Mouse (Mus musculus): ENCODE results near the gene Pabpn1. TPM values are rescaled to one million over a fixed set of nuclear protein-coding genes. Genes with fewer than 3 reads are reported as not detected.
"Not testable (repeated sequence)": the region's sequence is repeated elsewhere in the genome, so short reads cannot be mapped to it uniquely, and the experiment has no call there.

Gene Pabpn1
- polyA plus RNA-seq, 1 experiment from 2014 or later: 38.6 TPM

GRCm38 (mm10) chr14:54938431-54939219 lies 46.3 kb downstream of the Pabpn1 start:
- no peaks in the 10 kb centered on the region for H3K4me1 ChIP-seq (replicated peaks)
- H3K36me3 ChIP-seq (replicated peaks): no peaks in the 10 kb centered on the region
- peaks cover 8% of the 10 kb centered on the region; the same call in 1 of the 2 replicates for H3K27me3 ChIP-seq
- no peak overlapping the region for H3K4me3 ChIP-seq (replicated peaks)
- no peaks in the 10 kb centered on the region for H3K9me3 ChIP-seq (replicated peaks)
- no peak overlapping the region for H3K4me2 ChIP-seq
- 63% methylated on average over 15 of the region's 15 CpGs for WGBS (ENCODE audit: insufficient replicate concordance)
- H3K27ac ChIP-seq (replicated peaks): no peak overlapping the region
- no peak overlapping the region for H3K9ac ChIP-seq
- no peak for ATAC-seq (ENCODE audit: insufficient read depth)

GRCm38 (mm10) chr14:54939434-54940175 lies 47.3 kb downstream of the Pabpn1 start:
- Histone ChIP-seq H3K27me3 (peaks cover 8% of the 10 kb centered on the region; the same call in 1 of the 2 replicates), H3K4me3 (replicated peaks) (no peak overlapping the region), H3K9ac (no peak overlapping the region), H3K27ac (replicated peaks) (no peak overlapping the region), H3K9me3 (replicated peaks) (no peaks in the 10 kb centered on the region), H3K4me1 (replicated peaks) (no peaks in the 10 kb centered on the region), H3K36me3 (replicated peaks) (no peaks in the 10 kb centered on the region), H3K4me2 (no peak overlapping the region)
- no peak for ATAC-seq (ENCODE audit: insufficient read depth)
- 35% methylated on average over 12 of the region's 12 CpGs for WGBS (ENCODE audit: insufficient replicate concordance)

- H3K27me3 ChIP-seq: peaks cover 8% of the 10 kb centered on the region; the same call in 1 of the 2 replicates
- H3K9me3 ChIP-seq (replicated peaks): no peaks in the 10 kb centered on the region
- H3K4me1 ChIP-seq (replicated peaks): no peaks in the 10 kb centered on the region
- ATAC-seq (ENCODE audit: insufficient read depth): no peak
- no peak overlapping the region for H3K27ac ChIP-seq (replicated peaks)
- H3K4me2 ChIP-seq: no peak overlapping the region
- WGBS (ENCODE audit: insufficient replicate concordance): 48% methylated on average over 3 of the region's 3 CpGs
- H3K9ac ChIP-seq: no peak overlapping the region
- H3K4me3 ChIP-seq (replicated peaks): no peak overlapping the region
- H3K36me3 ChIP-seq (replicated peaks): no peaks in the 10 kb centered on the region
Observed at GRCm38 (mm10) chr14:54940176-54940530, 47.9 kb downstream of the Pabpn1 start.

- H3K27me3 ChIP-seq: peaks cover 8% of the 10 kb centered on the region; the same call in 1 of the 2 replicates
- no peaks in the 10 kb centered on the region for H3K9me3 ChIP-seq (replicated peaks)
- WGBS (ENCODE audit: insufficient replicate concordance): 43% methylated on average over 13 of the region's 13 CpGs
- H3K4me2 ChIP-seq: no peak overlapping the region
- H3K27ac ChIP-seq (replicated peaks): no peak overlapping the region
- no peaks in the 10 kb centered on the region for H3K36me3 ChIP-seq (replicated peaks)
- no peak overlapping the region for H3K9ac ChIP-seq
- no peaks in the 10 kb centered on the region for H3K4me1 ChIP-seq (replicated peaks)
- no peak overlapping the region for H3K4me3 ChIP-seq (replicated peaks)
- ATAC-seq (ENCODE audit: insufficient read depth): no peak
Observed at GRCm38 (mm10) chr14:54941024-54941978, 49.0 kb downstream of the Pabpn1 start.

GRCm38 (mm10) chr14:54942479-54942878 lies 50.2 kb downstream of the Pabpn1 start:
- H3K4me2 ChIP-seq: no peak overlapping the region
- no peaks in the 10 kb centered on the region for H3K36me3 ChIP-seq (replicated peaks)
- no peak overlapping the region for H3K4me3 ChIP-seq (replicated peaks)
- no peaks in the 10 kb centered on the region for H3K9me3 ChIP-seq (replicated peaks)
- no peak overlapping the region for H3K9ac ChIP-seq
- no peak for ATAC-seq (ENCODE audit: insufficient read depth)
- no peaks in the 10 kb centered on the region for H3K4me1 ChIP-seq (replicated peaks)
- no peak overlapping the region for H3K27ac ChIP-seq (replicated peaks)
- WGBS (ENCODE audit: insufficient replicate concordance): 62% methylated on average over 8 of the region's 8 CpGs
- H3K27me3 ChIP-seq: 0 out of 2 replicates have a peak, but pooled peaks cover 8% of the 10 kb centered on the region

- Histone ChIP-seq H3K4me2 (no peak overlapping the region), H3K9ac (no peak overlapping the region), H3K36me3 (replicated peaks) (no peaks in the 10 kb centered on the region), H3K27me3 (0 out of 2 replicates have a peak, but pooled peaks cover 8% of the 10 kb centered on the region), H3K27ac (replicated peaks) (no peak overlapping the region), H3K9me3 (replicated peaks) (no peaks in the 10 kb centered on the region), H3K4me3 (replicated peaks) (no peak overlapping the region), H3K4me1 (replicated peaks) (no peaks in the 10 kb centered on the region)
- ATAC-seq (ENCODE audit: insufficient read depth): no peak
- 79% methylated on average over 7 of the region's 7 CpGs for WGBS (ENCODE audit: insufficient replicate concordance)
Observed at GRCm38 (mm10) chr14:54943971-54944370, 51.7 kb downstream of the Pabpn1 start.

- ATAC-seq (ENCODE audit: insufficient read depth): no peak
- Histone ChIP-seq H3K27ac (replicated peaks) (no peak overlapping the region), H3K4me3 (replicated peaks) (no peak overlapping the region), H3K4me2 (no peak overlapping the region), H3K9ac (no peak overlapping the region), H3K27me3 (0 out of 2 replicates have a peak, but pooled peaks cover 8% of the 10 kb centered on the region), H3K36me3 (replicated peaks) (no peaks in the 10 kb centered on the region), H3K4me1 (replicated peaks) (no peaks in the 10 kb centered on the region), H3K9me3 (replicated peaks) (no peaks in the 10 kb centered on the region)
- 31% methylated on average over 2 of the region's 2 CpGs for whole genome bisulfite sequencing (ENCODE audit: insufficient replicate concordance)
Observed at GRCm38 (mm10) chr14:54944939-54945338, 52.6 kb downstream of the Pabpn1 start.

- Histone ChIP-seq H3K9me3 (replicated peaks) (no peaks in the 10 kb centered on the region), H3K36me3 (replicated peaks) (no peaks in the 10 kb centered on the region), H3K27ac (replicated peaks) (no peak overlapping the region), H3K4me1 (replicated peaks) (no peaks in the 10 kb centered on the region), H3K4me2 (no peak overlapping the region), H3K4me3 (replicated peaks) (no peak overlapping the region), H3K9ac (no peak overlapping the region), H3K27me3 (0 out of 2 replicates have a peak, but pooled peaks cover 6% of the 10 kb centered on the region)
- no peak for ATAC-seq (ENCODE audit: insufficient read depth)
- 66% methylated on average over 19 of the region's 19 CpGs for WGBS (ENCODE audit: insufficient replicate concordance)
Observed at GRCm38 (mm10) chr14:54945975-54946704, 53.8 kb downstream of the Pabpn1 start.

GRCm38 (mm10) chr14:54947008-54947407 lies 54.7 kb downstream of the Pabpn1 start:
- H3K4me2 ChIP-seq; H3K9ac ChIP-seq; H3K4me3 ChIP-seq (replicated peaks); H3K27ac ChIP-seq (replicated peaks); ATAC-seq (ENCODE audit: insufficient read depth); H3K36me3 ChIP-seq (replicated peaks); H3K4me1 ChIP-seq (replicated peaks); H3K27me3 ChIP-seq; H3K9me3 ChIP-seq (replicated peaks): not testable (repeated sequence)
- WGBS (ENCODE audit: insufficient replicate concordance): 68% methylated on average over 11 of the region's 11 CpGs

All from liver, embryonic 15.5 days (tissue).